Mouse (Mus musculus) layer of hippocampus, adult 8-10 months (tissue): ENCODE data around the gene Cyba. TPM values are rescaled to one million over a fixed set of nuclear protein-coding genes. Genes with fewer than 3 reads are reported as not detected.

Experiments
- microRNA-seq, 2 experiments: library from miRNA; unstranded; fragments of <30 nt; microRNA quantifications; one replicate each; pipeline ENCODE4 v1.2.0; 2022
- total RNA-seq, 4 experiments: library from RNA; stranded (reverse); gene quantifications; 2 replicates each; pipeline ENCODE4 v1.2.4; 2022

Gene Cyba
- total RNA-seq, 4 experiments from 2014 or later = 7.4 to 54.9 (median 25.7) TPM

Small RNA genes lying within 50 kb of the gene (microRNA-seq; reads per million reads assigned to microRNA genes)
- 0 reads per million in 2 experiments for gene Gm24366

Other genes with a start within 250 kb of the Cyba start
- 10 to 100 TPM; 37.3 to 45.5 (median 41.5) TPM for gene Zfpm1, start 150.8 kb downstream of the Cyba start, total RNA-seq
- gene Trhr2, start 72.2 kb downstream of the Cyba start, total RNA-seq = 1 to 10 TPM in 3 of 4 experiments, under 1 TPM in 1; 0.31 to 1.8 (median 1.4) TPM
- gene Zc3h18, start 56.3 kb downstream of the Cyba start, total RNA-seq = 10 to 100 TPM; 39.6 to 42.7 (median 40.9) TPM
- gene Il17c, start 10.9 kb downstream of the Cyba start, total RNA-seq = not detected
- gene Mvd, start 10.5 kb upstream of the Cyba start, total RNA-seq = 10 to 100 TPM; 19.0 to 36.1 (median 25.0) TPM
- not detected for gene Snai3, start 27.8 kb upstream of the Cyba start, total RNA-seq
- 10 to 100 TPM; 26.9 to 40.7 (median 31.3) TPM for gene Rnf166, start 43.1 kb upstream of the Cyba start, total RNA-seq
- gene Ctu2, start 43.2 kb upstream of the Cyba start, total RNA-seq = 10 to 100 TPM; 23.4 to 31.5 (median 27.6) TPM
- gene Piezo1, start 118.4 kb upstream of the Cyba start, total RNA-seq = 1 to 10 TPM; 4.6 to 7.0 (median 4.9) TPM
- 1 to 10 TPM; 1.4 to 2.4 (median 1.7) TPM for gene Cdt1, start 135.1 kb upstream of the Cyba start, total RNA-seq
- gene Aprt, start 144.0 kb upstream of the Cyba start, total RNA-seq = 10 to 100 TPM; 56.8 to 69.3 (median 60.2) TPM
- 10 to 100 TPM in 2 of 4 experiments, 1 to 10 TPM in 2; 8.0 to 16.5 (median 11.9) TPM for gene Galns, start 178.5 kb upstream of the Cyba start, total RNA-seq
- 10 to 100 TPM; 72.6 to 90.6 (median 75.3) TPM for gene Trappc2l, start 178.7 kb upstream of the Cyba start, total RNA-seq
- not detected for gene Pabpn1l, start 189.8 kb upstream of the Cyba start, total RNA-seq